Mouse (Mus musculus) forebrain, embryonic 11.5 days (tissue): ENCODE data around the gene Mafb. TPM values are rescaled to one million over a fixed set of nuclear protein-coding genes. Genes with fewer than 3 reads are reported as not detected.

Source experiments
- ATAC-seq: fragments of 200-750 bp; cut with Nextera tagmentation; replicated peaks from 2 replicates; pipeline ENCODE4 v1.8.0; 2017; ENCODE audit warnings: moderate TSS enrichment; ENCODE audit not compliant: low FRiP score
- DNase-seq: peaks from one replicate; pipeline ENCODE4 v3.0.0-alpha.2; 2017; ENCODE audit warnings: low spot score
- H3K27ac ChIP-seq: fragments of 300-500 bp; sonication (generic); 2 replicates; pipeline ENCODE4 v1.5.1; 2014; ENCODE audit warnings: low read depth, low read length
- H3K27me3 ChIP-seq: fragments of 300-500 bp; sonication (generic); 2 replicates; pipeline ENCODE4 v1.6.1; 2014; ENCODE audit warnings: mild to moderate bottlenecking, low read length, mixed read lengths; ENCODE audit not compliant: control insufficient read depth, insufficient read depth
- H3K36me3 ChIP-seq: fragments of 300-500 bp; sonication (generic); 2 replicates; pipeline ENCODE4 v1.6.1; 2014; ENCODE audit warnings: mild to moderate bottlenecking, low read length, moderate library complexity, mixed read lengths; ENCODE audit not compliant: control insufficient read depth, insufficient read depth
- H3K4me1 ChIP-seq: fragments of 300-500 bp; sonication (generic); replicated peaks from 2 replicates; pipeline ENCODE4 v1.6.1; 2014; ENCODE audit warnings: low read length, mixed read lengths; ENCODE audit not compliant: control insufficient read depth, insufficient read depth
- H3K4me2 ChIP-seq: fragments of 300-500 bp; sonication (generic); 2 replicates; pipeline ENCODE4 v1.6.1; 2014; ENCODE audit warnings: low read depth, mild to moderate bottlenecking, low read length, moderate library complexity, mixed read lengths; ENCODE audit not compliant: severe bottlenecking
- H3K4me3 ChIP-seq: fragments of 300-500 bp; sonication (generic); 2 replicates; pipeline ENCODE4 v1.5.1; 2014; ENCODE audit warnings: low read depth, low read length
- H3K9ac ChIP-seq: fragments of 300-500 bp; sonication (generic); 2 replicates; pipeline ENCODE4 v1.6.1; 2014; ENCODE audit warnings: low read length
- H3K9me3 ChIP-seq: fragments of 300-500 bp; sonication (generic); 2 replicates; pipeline ENCODE4 v1.6.1; 2016; ENCODE audit warnings: low read length, mixed read lengths; ENCODE audit not compliant: control insufficient read depth
- WGBS: fragments of 180-500 bp; shearing (Covaris S2); extraction: QIAGEN DNeasy Blood & Tissue Kit; methylation state at CpG from one replicate; pipeline ENCODE4 v1.1.7; 2014; 5-methylcytosine and 5-hydroxymethylcytosine counted together
- polyA plus RNA-seq: library from polyadenylated mRNA; unstranded; fragments of >200 nt; fragmentation: Nextera tagmentation; extraction: Ambion mirVana; gene quantifications from 2 replicates; pipeline ENCODE4 v1.2.1, GENCODE M21; 2014

Mafb gene
- 5.3 and 5.4 TPM in 2 replicates for polyA plus RNA-seq

DNA sequence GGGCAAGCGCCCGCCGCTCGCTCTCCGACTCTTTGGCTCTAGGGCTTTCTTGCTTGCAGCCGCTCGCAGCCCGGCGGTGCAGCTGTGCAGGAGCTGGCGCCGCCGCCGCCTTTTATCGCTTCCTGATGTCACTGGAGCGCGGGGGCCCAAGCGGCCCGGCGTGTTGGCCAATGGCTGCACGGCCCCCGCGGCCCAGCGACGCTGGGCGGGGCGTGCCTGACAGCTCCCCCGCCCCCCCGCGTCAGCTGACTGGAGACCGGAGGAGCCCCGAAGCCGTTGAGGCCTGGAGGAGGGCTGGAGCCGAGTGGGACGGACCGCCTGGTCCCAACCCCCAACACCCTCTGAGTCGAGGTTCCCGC is at the start of gene Mafb:
Mafb (minus strand) TSS at position 86 of the 359 bp plus-strand sequence.
- peak within 1 kb of the TSS; percentile 54 for H3K4me3 ChIP-seq
- peaks cover 14% of the 10 kb centered on the region for H3K4me1 ChIP-seq
- peak within 1 kb of the TSS; percentile 74 for H3K27ac ChIP-seq
- under 1% methylated on average over 27 of the region's 37 CpGs for WGBS
- ATAC-seq (peak; percentile 90), DNase-seq (peak; percentile 96)
- peak within 1 kb of the TSS; percentile 97 for H3K4me2 ChIP-seq
- peak within 1 kb of the TSS; percentile 77 for H3K9ac ChIP-seq
- H3K36me3 ChIP-seq = no peaks in the 10 kb centered on the region
- no peaks in the 10 kb centered on the region for H3K9me3 ChIP-seq
- H3K27me3 ChIP-seq = peaks cover 73% of the 10 kb centered on the region

DNA sequence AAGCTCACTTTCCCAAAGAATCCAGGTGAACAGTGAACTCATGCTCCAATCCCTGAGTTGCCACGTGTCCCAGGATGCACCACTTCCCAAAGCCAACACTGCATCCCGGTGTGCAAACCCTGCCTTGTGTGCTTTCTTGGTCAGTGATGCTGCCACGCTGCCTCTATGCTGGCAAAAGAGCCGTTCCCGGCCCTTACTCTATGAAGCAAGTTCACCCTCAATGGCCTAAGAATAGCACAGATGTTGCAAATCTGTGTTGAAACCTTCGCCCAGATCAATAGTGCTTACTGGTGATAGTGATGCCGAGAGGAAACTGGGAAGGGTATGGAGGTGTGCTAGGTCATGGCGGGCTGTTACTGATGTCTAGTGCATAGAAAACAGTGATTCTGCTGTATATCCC is 48.3 kb upstream of the Mafb start:
- H3K27me3 ChIP-seq = no peaks in the 10 kb centered on the region
- no peaks in the 10 kb centered on the region for H3K36me3 ChIP-seq
- H3K9me3 ChIP-seq = peaks cover 3% of the 10 kb centered on the region; the same call in 1 of the 2 replicates
- DNase-seq = no peak
- no peaks in the 10 kb centered on the region for H3K4me1 ChIP-seq
- no peak for ATAC-seq
- H3K4me2 ChIP-seq = no peak overlapping the region
- no peak overlapping the region for H3K4me3 ChIP-seq
- no peak overlapping the region for H3K9ac ChIP-seq
- WGBS = 89% methylated on average over 8 of the region's 8 CpGs
- H3K27ac ChIP-seq = no peak overlapping the region

DNA sequence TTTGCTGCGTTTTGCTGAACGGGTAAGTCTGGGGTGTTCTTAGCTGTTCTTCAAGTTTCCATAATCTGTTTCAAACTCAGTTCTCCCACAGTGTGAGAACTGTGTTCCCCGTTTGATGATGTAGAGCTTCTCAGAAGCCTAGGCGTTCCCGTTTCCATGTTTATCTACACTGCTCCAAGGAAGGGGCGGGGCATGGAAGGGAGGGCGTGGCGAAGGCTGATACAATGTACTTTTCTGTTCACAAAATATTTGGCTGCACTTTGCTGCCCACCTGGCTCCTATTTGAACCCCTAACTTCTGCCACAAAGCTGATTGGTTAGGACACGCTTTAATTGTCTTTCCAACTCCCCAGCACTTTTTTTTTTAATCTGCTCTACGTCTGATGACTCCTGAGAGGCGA is 47.9 kb upstream of the Mafb start:
- no peak for ATAC-seq
- Histone ChIP-seq H3K4me2 (no peak overlapping the region), H3K36me3 (no peaks in the 10 kb centered on the region), H3K9ac (no peak overlapping the region), H3K4me1 (no peaks in the 10 kb centered on the region), H3K4me3 (no peak overlapping the region), H3K27me3 (no peaks in the 10 kb centered on the region), H3K27ac (no peak overlapping the region), H3K9me3 (peaks cover 3% of the 10 kb centered on the region; the same call in 1 of the 2 replicates)
- WGBS = 91% methylated on average over 11 of the region's 11 CpGs
- DNase-seq = no peak

DNA sequence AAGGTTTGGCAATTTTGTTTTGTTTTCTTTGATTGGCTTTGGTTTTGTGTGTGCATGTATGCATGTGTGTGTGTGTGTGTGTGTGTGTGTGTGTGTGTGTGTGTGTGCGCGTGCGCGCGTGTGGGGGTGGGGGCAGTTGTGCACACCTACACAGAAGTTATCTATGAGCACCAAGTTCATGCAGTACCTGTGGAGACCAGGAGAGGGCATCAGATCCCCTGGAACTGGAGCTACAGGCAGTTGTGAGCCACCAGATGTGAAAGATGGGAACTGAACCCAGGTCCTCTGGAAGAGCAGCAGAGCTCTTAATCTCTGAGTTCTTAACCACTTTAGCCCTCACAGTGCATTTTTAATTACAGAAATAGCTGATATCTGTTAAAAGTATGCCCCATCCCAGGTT is 47.1 kb upstream of the Mafb start:
- no peaks in the 10 kb centered on the region for H3K36me3 ChIP-seq
- H3K9me3 ChIP-seq = peaks cover 3% of the 10 kb centered on the region; the same call in 1 of the 2 replicates
- H3K4me2 ChIP-seq = no peak overlapping the region
- 96% methylated on average over 5 of the region's 5 CpGs for WGBS
- no peak for ATAC-seq
- no peaks in the 10 kb centered on the region for H3K27me3 ChIP-seq
- no peak for DNase-seq
- no peak overlapping the region for H3K4me3 ChIP-seq
- no peaks in the 10 kb centered on the region for H3K4me1 ChIP-seq
- H3K27ac ChIP-seq = no peak overlapping the region
- H3K9ac ChIP-seq = no peak overlapping the region

DNA sequence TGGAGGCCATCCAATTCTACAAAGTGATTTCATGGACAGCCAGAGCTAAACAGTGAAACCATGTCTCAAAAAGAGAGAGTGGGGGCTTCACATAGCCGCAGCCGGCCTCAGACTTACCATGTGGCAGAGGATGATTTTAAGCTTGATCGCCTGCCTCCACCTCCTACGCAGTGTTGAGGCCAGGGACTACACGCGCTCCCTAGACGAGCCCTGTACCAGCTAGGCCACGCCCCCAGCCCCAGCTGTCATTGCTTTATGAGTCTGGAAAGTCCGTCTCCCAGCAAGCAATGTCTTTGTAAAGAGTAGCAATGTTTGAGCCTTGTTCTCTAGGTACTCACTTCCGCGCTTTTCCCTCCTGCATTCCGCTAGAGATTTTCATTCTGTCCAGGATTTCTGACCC is 46.2 kb upstream of the Mafb start:
- 56% methylated on average over 12 of the region's 12 CpGs for WGBS
- Histone ChIP-seq H3K27ac (no peak overlapping the region), H3K9me3 (peaks cover 3% of the 10 kb centered on the region; the same call in 1 of the 2 replicates), H3K27me3 (no peaks in the 10 kb centered on the region), H3K9ac (no peak overlapping the region), H3K4me3 (no peak overlapping the region), H3K36me3 (no peaks in the 10 kb centered on the region), H3K4me1 (no peaks in the 10 kb centered on the region), H3K4me2 (no peak overlapping the region)
- DNase-seq (peak; percentile 65), ATAC-seq (peak; percentile 65; the same call in 1 of the 2 replicates)

DNA sequence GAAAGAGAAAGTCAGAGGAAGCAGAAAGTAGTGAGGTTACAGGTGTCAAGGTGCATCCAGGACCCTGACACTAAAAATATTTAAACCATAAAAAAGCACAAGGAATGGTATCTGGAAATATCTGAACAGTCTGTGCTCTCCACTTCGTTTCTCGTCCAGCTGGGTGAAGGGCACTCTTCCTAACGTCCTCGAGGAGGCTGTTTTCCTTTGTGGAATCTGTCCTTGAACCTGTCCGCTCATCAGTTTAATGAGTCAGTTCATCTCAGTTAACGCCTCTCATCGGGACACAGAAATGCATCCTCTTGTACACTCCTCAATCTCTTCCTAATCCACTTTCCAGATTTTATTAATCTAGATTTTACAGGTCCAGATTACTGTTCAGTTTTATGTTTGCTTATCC is 44.6 kb upstream of the Mafb start:
- Histone ChIP-seq H3K4me3 (no peak overlapping the region), H3K36me3 (no peaks in the 10 kb centered on the region), H3K9ac (no peak overlapping the region), H3K27me3 (no peaks in the 10 kb centered on the region), H3K4me1 (no peaks in the 10 kb centered on the region), H3K27ac (no peak overlapping the region), H3K9me3 (peaks cover 3% of the 10 kb centered on the region; the same call in 1 of the 2 replicates), H3K4me2 (no peak overlapping the region)
- ATAC-seq (no peak), DNase-seq (no peak)
- 85% methylated on average over 7 of the region's 7 CpGs for WGBS

DNA sequence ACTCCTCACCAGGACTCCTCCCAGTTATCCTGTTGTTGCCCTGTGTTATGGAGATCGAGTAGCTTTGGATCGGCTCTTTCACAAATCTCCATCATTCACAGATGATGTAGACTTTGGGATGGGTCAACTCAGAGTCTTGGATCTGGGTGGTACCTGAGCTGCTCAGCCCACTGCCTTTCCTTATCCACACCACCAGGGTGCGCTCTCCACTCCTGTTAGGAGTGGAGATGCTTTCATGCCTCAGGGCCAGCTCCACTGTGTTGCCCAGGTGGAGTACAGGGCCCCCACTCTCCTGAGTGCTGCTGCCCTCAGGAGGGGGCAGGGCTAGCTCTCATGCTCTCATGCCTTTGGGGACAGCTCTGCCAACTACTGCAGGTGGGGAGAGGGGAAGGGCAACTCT is 40.9 kb upstream of the Mafb start:
- Histone ChIP-seq H3K27ac (no peak overlapping the region), H3K4me2 (no peak overlapping the region), H3K4me3 (no peak overlapping the region), H3K9ac (no peak overlapping the region), H3K27me3 (no peaks in the 10 kb centered on the region), H3K9me3 (no peaks in the 10 kb centered on the region), H3K4me1 (no peaks in the 10 kb centered on the region), H3K36me3 (no peaks in the 10 kb centered on the region)
- DNase-seq = no peak
- no peak for ATAC-seq
- 89% methylated on average over 3 of the region's 3 CpGs for WGBS

- Histone ChIP-seq H3K9me3 (no peaks in the 10 kb centered on the region), H3K27me3 (no peaks in the 10 kb centered on the region), H3K4me3 (no peak overlapping the region), H3K4me1 (no peaks in the 10 kb centered on the region), H3K9ac (no peak overlapping the region), H3K4me2 (no peak overlapping the region), H3K27ac (no peak overlapping the region), H3K36me3 (no peaks in the 10 kb centered on the region)
- ATAC-seq (no peak), DNase-seq (no peak)
- 90% methylated on average over 12 of the region's 12 CpGs for WGBS
Observed at GRCm38 (mm10) chr2:160397747-160398146, 30.9 kb upstream of the Mafb start.

DNA sequence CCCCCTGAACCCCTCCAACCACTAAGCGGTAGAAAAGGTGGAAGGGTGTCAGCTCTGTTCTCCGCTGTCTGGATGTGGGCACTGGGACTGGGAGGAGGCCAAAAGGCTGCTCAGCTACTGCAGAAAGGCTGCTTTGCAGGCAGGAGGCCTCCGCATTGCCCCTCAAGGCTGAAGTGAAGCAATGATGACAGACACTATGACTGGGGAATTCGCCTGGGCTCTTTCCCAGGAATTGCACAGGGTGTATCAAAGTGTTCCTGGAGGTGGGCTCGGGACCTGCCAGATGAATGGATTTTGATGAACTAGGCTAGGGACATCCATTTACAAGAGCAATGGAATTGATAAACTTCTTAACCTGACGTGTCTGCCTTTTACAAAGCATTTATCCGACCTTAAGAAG is 27.9 kb upstream of the Mafb start:
- H3K27me3 ChIP-seq = no peaks in the 10 kb centered on the region
- ATAC-seq (no peak), DNase-seq (no peak)
- no peak overlapping the region for H3K9ac ChIP-seq
- no peak overlapping the region for H3K4me2 ChIP-seq
- no peak overlapping the region for H3K27ac ChIP-seq
- 80% methylated on average over 7 of the region's 7 CpGs for WGBS
- H3K4me3 ChIP-seq = no peak overlapping the region
- no peaks in the 10 kb centered on the region for H3K9me3 ChIP-seq
- H3K4me1 ChIP-seq = no peaks in the 10 kb centered on the region
- no peaks in the 10 kb centered on the region for H3K36me3 ChIP-seq
